Mouse (Mus musculus) frontal cortex, postnatal 14 days (tissue): Measurements from ENCODE around the gene Pacs2.

ENCODE experiments used
- DNase-seq, 2 experiments: peaks; one replicate each; pipeline ENCODE4 v3.0.0; 2022; ENCODE audit warnings: low spot score in 2 of 2

The Pacs2 gene

GRCm38 (mm10) chr12:113089107-113089506, 74.8 kb downstream of the Pacs2 start:
- no peak for DNase-seq

- DNase-seq = no peak
Measured at GRCm38 (mm10) chr12:113090053-113090452, 75.7 kb downstream of the Pacs2 start.

GRCm38 (mm10) chr12:113097040-113097439, 82.7 kb downstream of the Pacs2 start:
- no peak for DNase-seq

- DNase-seq = no peak
Measured at GRCm38 (mm10) chr12:113097749-113098281, 83.5 kb downstream of the Pacs2 start, which contains the start of gene Mta1. TSS of gene Mta1 (plus strand) at chr12:113098278.

- no peak for DNase-seq
Measured at GRCm38 (mm10) chr12:113098530-113099151, 84.3 kb downstream of the Pacs2 start.

GRCm38 (mm10) chr12:113099470-113100237, 85.3 kb downstream of the Pacs2 start:
- DNase-seq = no peak

GRCm38 (mm10) chr12:113100448-113101076, 86.3 kb downstream of the Pacs2 start:
- no peak for DNase-seq

GRCm38 (mm10) chr12:113101251-113101960, 87.1 kb downstream of the Pacs2 start:
- DNase-seq = no peak

GRCm38 (mm10) chr12:113102461-113102860, 88.2 kb downstream of the Pacs2 start:
- DNase-seq = no peak

GRCm38 (mm10) chr12:113103846-113104451, 89.6 kb downstream of the Pacs2 start:
- no peak for DNase-seq

- DNase-seq = no peak
Measured at GRCm38 (mm10) chr12:113106386-113106785, 92.1 kb downstream of the Pacs2 start.

- no peak for DNase-seq
Measured at GRCm38 (mm10) chr12:113107431-113108124, 93.3 kb downstream of the Pacs2 start.

- no peak for DNase-seq
Measured at GRCm38 (mm10) chr12:113108528-113109283, 94.4 kb downstream of the Pacs2 start.

GRCm38 (mm10) chr12:113109801-113110200, 95.5 kb downstream of the Pacs2 start:
- DNase-seq = no peak

- DNase-seq = no peak
Measured at GRCm38 (mm10) chr12:113114141-113114540, 99.8 kb downstream of the Pacs2 start.

- no peak for DNase-seq
Measured at GRCm38 (mm10) chr12:113114856-113115538, 100.7 kb downstream of the Pacs2 start.

- DNase-seq = peak in 1 of 2 experiments; percentile 80
Measured at GRCm38 (mm10) chr12:113119516-113120410, 105.5 kb downstream of the Pacs2 start.
